Mouse (Mus musculus) limb, embryonic 13.5 days (tissue): Measurements from ENCODE around the gene Olfr1224-ps1. TPM values are rescaled to one million over a fixed set of nuclear protein-coding genes. Genes with fewer than 3 reads are reported as not detected.
"Not testable (repeated sequence)": the region's sequence is repeated elsewhere in the genome, so short reads cannot be mapped to it uniquely, and the experiment has no call there.

ENCODE experiments used
- ATAC-seq: fragments of 200-750 bp; cut with Nextera tagmentation; 2 replicates; pipeline ENCODE4 v1.8.0; 2017; ENCODE audit warnings: low read depth, moderate number of reproducible peaks, moderate TSS enrichment; ENCODE audit not compliant: low FRiP score
- H3K27ac ChIP-seq: fragments of 300-500 bp; sonication (generic); 2 replicates; pipeline ENCODE4 v1.5.1; 2015; ENCODE audit warnings: inconsistent platforms, mild to moderate bottlenecking, moderate library complexity
- H3K27me3 ChIP-seq: fragments of 300-500 bp; sonication (generic); 2 replicates; pipeline ENCODE4 v1.6.1; 2015; ENCODE audit warnings: mild to moderate bottlenecking, inconsistent platforms
- H3K36me3 ChIP-seq: fragments of 300-500 bp; sonication (generic); 2 replicates; pipeline ENCODE4 v1.6.1; 2015; ENCODE audit warnings: inconsistent platforms, mild to moderate bottlenecking, moderate library complexity
- H3K4me1 ChIP-seq: fragments of 300-500 bp; sonication (generic); 2 replicates; pipeline ENCODE4 v1.6.1; 2015; ENCODE audit warnings: inconsistent platforms
- H3K4me2 ChIP-seq: fragments of 300-500 bp; sonication (generic); replicated peaks from 2 replicates; pipeline ENCODE4 v1.6.1; 2015; ENCODE audit warnings: inconsistent platforms, mild to moderate bottlenecking, moderate library complexity
- H3K4me3 ChIP-seq: fragments of 300-500 bp; sonication (generic); 2 replicates; pipeline ENCODE4 v1.5.1; 2015; ENCODE audit warnings: moderate library complexity, mild to moderate bottlenecking, inconsistent platforms
- H3K9ac ChIP-seq: fragments of 300-500 bp; sonication (generic); 2 replicates; pipeline ENCODE4 v1.6.1; 2015; ENCODE audit warnings: mild to moderate bottlenecking, inconsistent platforms
- H3K9me3 ChIP-seq: fragments of 300-500 bp; sonication (generic); 2 replicates; pipeline ENCODE4 v1.6.1; 2016; ENCODE audit warnings: inconsistent platforms
- WGBS: fragments of 180-500 bp; shearing (Covaris S2); methylation state at CpG from one replicate; pipeline ENCODE4 v1.1.7; 2015; 5-methylcytosine and 5-hydroxymethylcytosine counted together
- polyA plus RNA-seq: library from polyadenylated mRNA; unstranded; fragments of >200 nt; fragmentation: Nextera tagmentation; extraction: Ambion mirVana; gene quantifications from 2 replicates; pipeline ENCODE4 v1.2.1, GENCODE M21; 2015

The Olfr1224-ps1 gene
- not detected in 2 replicates for polyA plus RNA-seq

GRCm38 (mm10) chr2:89163991-89164390, at the start of gene Olfr1224-ps1:
Olfr1224-ps1 (minus strand) TSS chr2:89164091.
- not testable (repeated sequence) for H3K27ac ChIP-seq, ATAC-seq, H3K27me3 ChIP-seq, H3K9ac ChIP-seq, H3K9me3 ChIP-seq, H3K4me2 ChIP-seq, H3K4me1 ChIP-seq, H3K4me3 ChIP-seq, H3K36me3 ChIP-seq
- 90% methylated on average over 8 of the region's 8 CpGs for WGBS

GRCm38 (mm10) chr2:89199948-89200347, 36.1 kb upstream of the Olfr1224-ps1 start, which contains the start of gene Olfr1226:
Olfr1226 (minus strand) TSS chr2:89200048.
- Histone ChIP-seq H3K4me2 (no peak within 1 kb of the TSS), H3K36me3 (no peaks in the 10 kb centered on the region), H3K9me3 (no peaks in the 10 kb centered on the region), H3K4me3 (no peak within 1 kb of the TSS), H3K4me1 (no peaks in the 10 kb centered on the region), H3K9ac (no peak within 1 kb of the TSS), H3K27ac (no peak within 1 kb of the TSS), H3K27me3 (no peaks in the 10 kb centered on the region)
- no peak for ATAC-seq
- 64% methylated on average over 2 of the region's 2 CpGs for WGBS

GRCm38 (mm10) chr2:89196325-89196982, 32.6 kb upstream of the Olfr1224-ps1 start:
- no peak for ATAC-seq
- no peak overlapping the region for H3K4me3 ChIP-seq
- H3K9ac ChIP-seq, result no peak overlapping the region
- WGBS, result 61% methylated on average over 3 of the region's 3 CpGs
- H3K36me3 ChIP-seq, result no peaks in the 10 kb centered on the region
- no peaks in the 10 kb centered on the region for H3K27me3 ChIP-seq
- no peaks in the 10 kb centered on the region for H3K9me3 ChIP-seq
- no peaks in the 10 kb centered on the region for H3K4me1 ChIP-seq
- H3K4me2 ChIP-seq, result no peak overlapping the region
- H3K27ac ChIP-seq, result no peak overlapping the region

DNA sequence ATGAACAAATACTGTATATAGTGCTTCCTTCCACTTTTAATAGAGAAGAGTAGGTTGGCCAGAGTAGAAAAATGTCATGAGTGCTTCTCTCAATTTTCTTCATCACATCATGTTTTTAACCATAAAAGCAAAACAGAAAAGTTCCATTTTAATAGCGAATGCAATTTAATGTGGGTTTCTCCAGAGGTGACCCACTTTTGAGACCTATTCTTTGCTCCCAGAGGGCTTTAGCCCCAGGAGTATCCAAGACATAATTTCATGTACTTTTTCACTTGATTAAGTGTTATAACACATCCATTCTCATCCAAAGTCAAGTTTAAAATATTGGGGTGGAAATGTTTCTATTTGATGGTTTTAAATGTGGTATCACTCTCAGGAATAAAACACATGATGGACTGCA, 10.7 kb upstream of the Olfr1224-ps1 start, which contains the start of gene Olfr1225:
Gene Olfr1225, minus strand, starts transcription at position 101 of the 400 bp plus-strand sequence.
- WGBS, result 84% methylated on average over 1 of the region's 1 CpGs
- Histone ChIP-seq H3K9ac (no peak within 1 kb of the TSS), H3K4me1 (no peaks in the 10 kb centered on the region), H3K27me3 (no peaks in the 10 kb centered on the region), H3K9me3 (no peaks in the 10 kb centered on the region), H3K4me2 (no peak within 1 kb of the TSS), H3K36me3 (no peaks in the 10 kb centered on the region), H3K27ac (no peak within 1 kb of the TSS), H3K4me3 (no peak within 1 kb of the TSS)
- no peak for ATAC-seq

GRCm38 (mm10) chr2:89164711-89165110, 820 bp upstream of the Olfr1224-ps1 start:
- H3K27ac ChIP-seq, H3K36me3 ChIP-seq, H3K9me3 ChIP-seq, H3K4me3 ChIP-seq, H3K9ac ChIP-seq, H3K27me3 ChIP-seq, H3K4me1 ChIP-seq, H3K4me2 ChIP-seq, ATAC-seq: not testable (repeated sequence)
- 87% methylated on average over 4 of the region's 4 CpGs for WGBS

DNA sequence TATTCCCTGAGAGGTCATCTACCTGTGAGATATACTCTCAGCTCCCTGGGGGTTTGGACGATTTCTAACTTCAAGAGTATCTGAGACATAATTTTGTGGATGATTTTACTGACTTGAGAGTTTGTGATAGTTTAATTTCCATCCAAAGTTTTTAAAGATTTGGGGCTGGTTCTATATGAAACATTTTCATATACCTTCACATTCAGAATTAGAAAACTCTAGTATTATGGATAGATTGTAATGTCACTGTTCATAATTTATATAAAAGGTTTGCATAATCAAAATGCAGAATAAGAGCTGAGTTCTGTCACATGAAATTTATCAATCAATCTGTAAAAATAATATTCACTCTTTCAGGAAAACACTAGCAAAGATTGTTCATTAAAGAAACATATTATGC, 12.4 kb downstream of the Olfr1224-ps1 start, which contains the start of gene Olfr1223:
Gene Olfr1223, minus strand, starts transcription at position 101 of the 400 bp plus-strand sequence.
- no peak within 1 kb of the TSS for H3K27ac ChIP-seq
- no peak within 1 kb of the TSS for H3K4me2 ChIP-seq
- H3K36me3 ChIP-seq, result no peaks in the 10 kb centered on the region
- no peak within 1 kb of the TSS for H3K9ac ChIP-seq
- no peaks in the 10 kb centered on the region for H3K4me1 ChIP-seq
- H3K4me3 ChIP-seq, result no peak within 1 kb of the TSS
- H3K27me3 ChIP-seq, result no peaks in the 10 kb centered on the region
- no peak for ATAC-seq
- H3K9me3 ChIP-seq, result no peaks in the 10 kb centered on the region
- 70% methylated on average over 1 of the region's 1 CpGs for WGBS

GRCm38 (mm10) chr2:89132954-89133353, 30.9 kb downstream of the Olfr1224-ps1 start, which contains the start of gene Olfr1222:
Olfr1222 (minus strand) TSS chr2:89133054.
- H3K4me3 ChIP-seq, result no peak within 1 kb of the TSS
- no peaks in the 10 kb centered on the region for H3K27me3 ChIP-seq
- ATAC-seq, result no peak
- H3K9ac ChIP-seq, result no peak within 1 kb of the TSS
- H3K27ac ChIP-seq, result no peak within 1 kb of the TSS
- no peak within 1 kb of the TSS for H3K4me2 ChIP-seq
- 85% methylated on average over 3 of the region's 3 CpGs for WGBS
- no peaks in the 10 kb centered on the region for H3K9me3 ChIP-seq
- H3K4me1 ChIP-seq, result no peaks in the 10 kb centered on the region
- H3K36me3 ChIP-seq, result no peaks in the 10 kb centered on the region

GRCm38 (mm10) chr2:89117183-89117582, 46.7 kb downstream of the Olfr1224-ps1 start, which contains the start of gene Olfr1221:
Olfr1221 (minus strand) TSS chr2:89117283.
- 89% methylated on average over 2 of the region's 2 CpGs for WGBS
- ATAC-seq, result no peak
- Histone ChIP-seq H3K4me1 (no peaks in the 10 kb centered on the region), H3K4me2 (no peak within 1 kb of the TSS), H3K4me3 (no peak within 1 kb of the TSS), H3K27ac (no peak within 1 kb of the TSS), H3K27me3 (no peaks in the 10 kb centered on the region), H3K9ac (no peak within 1 kb of the TSS), H3K9me3 (no peaks in the 10 kb centered on the region), H3K36me3 (no peaks in the 10 kb centered on the region)

DNA sequence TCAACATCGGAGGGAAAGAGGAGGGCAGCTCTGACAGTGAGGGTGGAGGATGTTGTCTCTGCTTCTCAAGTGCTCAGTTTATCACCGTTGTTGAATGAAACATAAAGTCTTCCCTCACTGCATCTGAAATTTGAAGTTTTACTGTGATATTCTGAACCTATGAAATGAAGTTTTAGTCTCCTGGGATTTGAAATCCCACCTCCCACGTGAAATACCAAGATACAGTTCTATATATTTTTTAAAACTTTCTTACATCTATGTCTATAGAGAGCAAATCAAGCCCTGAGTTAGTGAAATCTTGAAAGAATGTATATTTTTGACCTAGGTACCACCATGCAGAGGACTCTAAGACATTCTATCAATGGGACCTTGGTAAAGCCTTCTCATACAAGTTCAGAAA, 57.2 kb downstream of the Olfr1224-ps1 start, which contains the start of gene Olfr1220:
Gene Olfr1220, minus strand, starts transcription at position 101 of the 400 bp plus-strand sequence.
- no peak for ATAC-seq
- WGBS, result 74% methylated on average over 3 of the region's 3 CpGs

DNA sequence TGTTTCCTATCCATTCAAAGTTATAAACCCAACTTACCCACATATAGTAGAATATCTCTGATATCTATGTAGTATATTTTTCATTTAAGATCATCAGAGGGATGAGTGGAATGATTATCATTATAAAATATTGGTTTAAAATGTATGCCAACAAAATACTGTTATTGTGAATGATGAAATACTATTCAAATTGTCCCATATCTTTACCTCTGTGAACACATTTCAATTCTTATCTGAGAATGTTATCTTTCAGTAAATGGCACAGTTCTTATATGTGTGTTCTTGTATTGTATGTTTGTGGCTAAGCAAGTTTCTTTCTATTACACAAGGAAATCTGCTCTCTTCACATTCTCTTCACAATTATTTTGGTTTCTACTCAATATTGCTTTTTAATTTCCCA, 58.2 kb downstream of the Olfr1224-ps1 start:
- H3K4me2 ChIP-seq, result no peak overlapping the region
- H3K27me3 ChIP-seq, result no peaks in the 10 kb centered on the region
- H3K9me3 ChIP-seq, result no peaks in the 10 kb centered on the region
- no peaks in the 10 kb centered on the region for H3K36me3 ChIP-seq
- H3K9ac ChIP-seq, result no peak overlapping the region
- H3K27ac ChIP-seq, result no peak overlapping the region
- H3K4me3 ChIP-seq, result no peak overlapping the region
- no peak for ATAC-seq
- no peaks in the 10 kb centered on the region for H3K4me1 ChIP-seq

More for the DNA sequence above, 57.2 kb downstream of the Olfr1224-ps1 start, which contains the start of gene Olfr1220:
- H3K9ac ChIP-seq, result no peak within 1 kb of the TSS
- no peak within 1 kb of the TSS for H3K27ac ChIP-seq
- H3K4me1 ChIP-seq, result no peaks in the 10 kb centered on the region
- H3K36me3 ChIP-seq, result no peaks in the 10 kb centered on the region
- no peaks in the 10 kb centered on the region for H3K27me3 ChIP-seq
- no peak within 1 kb of the TSS for H3K4me2 ChIP-seq
- no peak within 1 kb of the TSS for H3K4me3 ChIP-seq
- no peaks in the 10 kb centered on the region for H3K9me3 ChIP-seq
